Mouse (Mus musculus) embryonic facial prominence, embryonic 13.5 days (tissue): ENCODE results near the gene Plxna4. TPM values are rescaled to one million over a fixed set of nuclear protein-coding genes. Genes with fewer than 3 reads are reported as not detected.

ENCODE experiments used
- ATAC-seq: fragments of 200-750 bp; cut with Nextera tagmentation; 2 replicates; pipeline ENCODE4 v1.8.0; 2017; ENCODE audit warnings: low read depth; ENCODE audit not compliant: insufficient number of reproducible peaks, insufficient read depth, low FRiP score, low TSS enrichment
- H3K27ac ChIP-seq: fragments of 300-500 bp; sonication (generic); 2 replicates; pipeline ENCODE4 v1.5.1; 2015; ENCODE audit warnings: moderate library complexity, mild to moderate bottlenecking, inconsistent platforms
- H3K27me3 ChIP-seq: fragments of 300-500 bp; sonication (generic); 2 replicates; pipeline ENCODE4 v1.6.1; 2015; ENCODE audit warnings: mild to moderate bottlenecking, inconsistent platforms
- H3K36me3 ChIP-seq: fragments of 300-500 bp; sonication (generic); 2 replicates; pipeline ENCODE4 v1.6.1; 2015; ENCODE audit warnings: mild to moderate bottlenecking, inconsistent platforms
- H3K4me1 ChIP-seq: fragments of 300-500 bp; sonication (generic); 2 replicates; pipeline ENCODE4 v1.6.1; 2015; ENCODE audit warnings: inconsistent platforms
- H3K4me2 ChIP-seq: fragments of 300-500 bp; sonication (generic); 2 replicates; pipeline ENCODE4 v1.6.1; 2015; ENCODE audit warnings: moderate library complexity, mild to moderate bottlenecking, inconsistent platforms
- H3K4me3 ChIP-seq: fragments of 300-500 bp; sonication (generic); 2 replicates; pipeline ENCODE4 v1.5.1; 2015; ENCODE audit warnings: mild to moderate bottlenecking, inconsistent platforms
- H3K9ac ChIP-seq: fragments of 300-500 bp; sonication (generic); 2 replicates; pipeline ENCODE4 v1.6.1; 2015; ENCODE audit warnings: mild to moderate bottlenecking, inconsistent platforms
- H3K9me3 ChIP-seq: fragments of 300-500 bp; sonication (generic); 2 replicates; pipeline ENCODE4 v1.6.1; 2016; ENCODE audit warnings: inconsistent platforms
- WGBS: fragments of 180-500 bp; shearing (Covaris S2); methylation state at CpG from one replicate; pipeline ENCODE4 v1.1.7; 2015; ENCODE audit warnings: mixed read lengths; 5-methylcytosine and 5-hydroxymethylcytosine counted together
- polyA plus RNA-seq: library from polyadenylated mRNA; unstranded; fragments of >200 nt; fragmentation: Nextera tagmentation; extraction: Ambion mirVana; gene quantifications from 2 replicates; pipeline ENCODE4 v1.2.1, GENCODE M21; 2015

Gene Plxna4
- polyA plus RNA-seq, 1 experiment from 2014 or later, result 4.0 TPM

DNA sequence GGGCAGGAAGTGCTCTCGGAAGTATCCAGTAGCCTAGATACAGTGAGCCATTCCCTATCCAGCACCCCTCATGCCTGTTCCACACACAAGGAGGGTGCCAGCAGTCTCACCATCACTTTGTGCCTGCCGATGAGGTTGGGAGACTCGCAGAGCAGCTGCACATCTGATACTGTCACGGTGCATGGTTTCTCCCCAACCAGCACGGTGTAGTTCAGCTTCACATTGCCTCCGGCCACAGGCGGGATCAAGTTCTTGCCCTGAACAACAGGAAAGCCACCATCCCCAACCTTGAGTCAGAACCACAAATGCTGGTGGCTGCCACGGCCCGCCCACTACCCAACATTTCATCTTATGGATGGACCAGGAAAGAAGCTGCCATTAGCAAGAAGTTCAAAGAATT is 391.1 kb downstream of the Plxna4 start:
- Histone ChIP-seq H3K27me3 (no peaks in the 10 kb centered on the region), H3K4me2 (no peak overlapping the region), H3K36me3 (peaks cover 2% of the 10 kb centered on the region; the same call in 1 of the 2 replicates), H3K9ac (no peak overlapping the region), H3K27ac (no peak overlapping the region), H3K4me3 (no peak overlapping the region), H3K4me1 (no peaks in the 10 kb centered on the region), H3K9me3 (no peaks in the 10 kb centered on the region)
- WGBS, result 82% methylated on average over 9 of the region's 9 CpGs
- no peak for ATAC-seq

DNA sequence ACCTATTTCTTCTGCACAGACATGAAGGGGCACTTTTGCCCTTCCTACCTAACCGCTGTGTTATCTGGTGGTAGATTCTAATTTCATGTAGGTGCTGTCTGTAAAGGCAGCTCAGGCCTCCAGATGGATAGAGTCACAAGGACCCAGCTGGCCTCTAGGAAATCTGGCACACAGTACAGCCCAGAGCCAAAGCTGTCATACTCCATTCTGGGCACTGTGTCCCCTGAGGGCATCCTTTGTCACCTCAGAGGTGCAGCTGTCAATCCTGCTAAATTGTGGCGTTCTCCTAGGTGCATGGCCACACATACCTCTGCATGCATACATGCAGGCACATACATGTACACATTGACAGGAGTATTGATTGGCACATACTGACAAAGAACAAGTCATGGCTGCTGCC is 394.9 kb downstream of the Plxna4 start:
- H3K4me3 ChIP-seq, result no peak overlapping the region
- 86% methylated on average over 2 of the region's 2 CpGs for WGBS
- no peaks in the 10 kb centered on the region for H3K4me1 ChIP-seq
- H3K9ac ChIP-seq, result no peak overlapping the region
- H3K9me3 ChIP-seq, result no peaks in the 10 kb centered on the region
- ATAC-seq, result no peak
- no peak overlapping the region for H3K4me2 ChIP-seq
- peaks cover 6% of the 10 kb centered on the region; the same call in 1 of the 2 replicates for H3K36me3 ChIP-seq
- no peak overlapping the region for H3K27ac ChIP-seq
- no peaks in the 10 kb centered on the region for H3K27me3 ChIP-seq

DNA sequence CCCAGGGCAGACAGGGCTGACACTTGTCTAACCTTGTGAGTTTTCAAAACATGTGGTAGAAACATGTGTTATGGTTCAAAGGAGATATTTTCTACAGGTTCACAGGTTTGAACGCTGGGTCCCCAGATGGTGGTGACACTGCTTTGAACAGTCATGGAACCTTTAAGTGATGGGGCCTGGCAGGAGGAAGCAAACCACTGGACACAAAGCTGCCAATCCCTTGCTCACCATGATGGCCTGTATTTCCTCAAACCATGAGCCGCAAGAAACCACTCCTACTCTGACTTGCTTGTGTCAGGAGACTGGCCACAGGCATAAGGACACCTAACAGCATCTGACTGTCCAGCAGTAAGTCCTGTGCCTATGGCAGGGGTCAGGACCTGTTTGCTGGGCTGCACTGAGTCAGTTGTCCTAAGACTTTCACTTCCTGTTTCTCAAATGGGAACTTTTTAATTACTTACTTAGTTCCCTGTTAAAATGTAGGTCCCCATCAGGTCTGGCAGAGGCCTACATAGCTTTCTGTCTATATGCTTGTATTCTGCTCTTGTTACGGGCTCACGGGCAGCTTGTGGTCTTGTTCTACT is 403.5 kb downstream of the Plxna4 start:
- Histone ChIP-seq H3K9me3 (no peaks in the 10 kb centered on the region), H3K36me3 (no peaks in the 10 kb centered on the region), H3K4me1 (peaks cover 17% of the 10 kb centered on the region), H3K4me2 (no peak overlapping the region), H3K27ac (no peak overlapping the region), H3K27me3 (no peaks in the 10 kb centered on the region; the same call in none of the 2 replicates), H3K9ac (no peak overlapping the region), H3K4me3 (no peak overlapping the region)
- no peak for ATAC-seq
- WGBS, result 86% methylated on average over 4 of the region's 4 CpGs

DNA sequence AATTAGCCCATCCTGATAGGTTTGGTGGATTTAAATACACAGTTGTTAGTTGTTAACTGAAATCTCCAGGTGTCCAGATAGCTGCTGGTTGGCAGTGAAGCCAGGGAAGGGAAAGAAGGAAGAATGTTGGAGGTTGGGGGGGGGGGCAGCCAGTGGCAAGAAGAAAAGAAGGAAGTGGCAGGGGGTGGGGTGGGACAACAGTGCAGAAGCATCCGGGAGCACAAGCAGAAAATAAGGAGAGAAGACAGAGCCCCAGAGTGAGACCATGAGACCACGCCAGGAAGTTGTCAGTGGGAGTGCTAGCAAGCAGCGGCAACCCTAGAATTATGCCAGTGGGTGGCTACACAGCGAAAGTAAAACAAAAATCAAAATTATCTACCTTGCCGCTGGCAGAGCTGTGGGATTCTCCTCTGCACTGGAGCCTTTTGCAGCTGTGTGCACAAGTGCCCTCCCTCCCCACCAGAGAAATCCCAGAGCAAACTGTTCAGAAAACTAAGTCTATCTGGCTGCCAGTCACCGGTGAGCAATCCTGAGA is 404.3 kb downstream of the Plxna4 start:
- no peaks in the 10 kb centered on the region; the same call in none of the 2 replicates for H3K27me3 ChIP-seq
- ATAC-seq, result no peak
- H3K4me2 ChIP-seq, result no peak overlapping the region
- no peak overlapping the region for H3K4me3 ChIP-seq
- H3K9me3 ChIP-seq, result no peaks in the 10 kb centered on the region
- WGBS, result 60% methylated on average over 6 of the region's 6 CpGs
- H3K9ac ChIP-seq, result no peak overlapping the region
- H3K4me1 ChIP-seq, result peaks cover 20% of the 10 kb centered on the region
- H3K36me3 ChIP-seq, result no peaks in the 10 kb centered on the region
- no peak overlapping the region for H3K27ac ChIP-seq

DNA sequence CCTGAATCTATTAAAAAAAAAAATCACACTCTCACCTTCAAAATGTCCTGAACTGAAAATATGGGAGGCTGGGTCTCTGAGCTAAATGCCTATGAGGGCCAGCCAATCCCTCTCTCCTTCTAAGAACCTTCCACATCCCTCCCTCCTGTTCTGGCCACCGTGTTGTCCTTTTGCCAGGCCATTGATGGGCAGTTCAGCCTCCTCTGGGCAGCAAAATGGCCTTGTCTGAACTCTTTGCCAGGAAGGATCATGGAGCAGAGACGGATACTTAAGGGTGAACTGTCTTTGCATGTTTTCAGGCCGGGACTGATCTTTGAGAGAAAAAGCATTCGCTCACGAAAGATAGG is 408.0 kb downstream of the Plxna4 start:
- no peak overlapping the region for H3K9ac ChIP-seq
- WGBS, result 58% methylated on average over 5 of the region's 5 CpGs
- ATAC-seq, result no peak
- H3K27ac ChIP-seq, result no peak overlapping the region
- no peaks in the 10 kb centered on the region for H3K9me3 ChIP-seq
- no peaks in the 10 kb centered on the region; the same call in none of the 2 replicates for H3K27me3 ChIP-seq
- H3K4me1 ChIP-seq, result peaks cover 20% of the 10 kb centered on the region
- no peak overlapping the region for H3K4me2 ChIP-seq
- H3K36me3 ChIP-seq, result no peaks in the 10 kb centered on the region
- H3K4me3 ChIP-seq, result no peak overlapping the region

DNA sequence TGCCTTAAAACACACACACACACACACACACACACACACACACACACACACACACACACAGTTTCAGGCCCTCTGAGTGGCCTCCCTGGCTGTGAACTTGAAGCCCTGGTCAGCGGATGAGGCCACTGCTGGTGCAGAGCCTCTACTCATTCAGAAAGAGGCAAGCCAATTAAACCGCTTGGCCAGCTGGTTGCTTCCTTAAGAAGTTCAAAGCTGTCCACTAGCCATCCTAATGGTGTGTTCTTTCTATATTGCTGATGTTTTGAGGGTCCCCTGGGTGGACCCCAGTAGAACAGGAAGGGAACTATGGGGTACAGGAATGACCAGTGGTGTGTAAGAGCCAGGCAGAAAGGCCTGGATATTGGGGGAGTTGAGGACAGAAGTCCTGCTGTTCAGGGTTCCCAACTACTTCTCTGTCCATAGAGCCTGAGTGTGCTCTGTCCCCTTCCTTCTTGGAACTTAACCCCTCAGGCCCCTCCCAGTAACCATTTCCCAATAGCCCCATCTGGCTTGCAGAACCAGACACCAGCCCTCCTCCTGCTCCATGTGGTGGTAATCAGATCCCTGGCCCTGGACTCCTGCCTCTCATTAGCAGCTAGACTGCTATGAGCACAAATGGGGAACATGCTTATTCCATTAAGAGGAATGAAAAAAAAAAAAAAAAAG is 408.5 kb downstream of the Plxna4 start:
- ATAC-seq, result peak; percentile 73
- WGBS, result 72% methylated on average over 2 of the region's 2 CpGs
- no peak overlapping the region for H3K9ac ChIP-seq

DNA sequence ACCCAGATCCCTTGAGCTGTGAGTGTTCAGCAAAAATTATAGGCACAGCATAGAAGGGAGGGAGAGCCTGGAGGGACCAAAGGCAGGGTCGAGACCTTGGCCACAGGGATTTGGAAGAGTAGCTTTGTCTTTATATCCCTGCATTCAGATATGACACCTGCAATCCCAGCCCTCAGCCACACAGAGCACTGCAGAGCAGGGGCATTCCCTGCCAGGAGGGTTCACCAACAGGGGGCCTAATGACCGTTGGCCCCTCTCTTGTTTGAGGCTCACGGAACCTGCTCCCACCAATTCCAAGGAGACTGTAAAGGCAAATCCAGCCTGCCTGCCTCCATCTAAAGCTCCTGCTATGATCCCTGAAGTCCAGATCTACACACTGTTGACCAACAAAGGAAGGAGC is 410.1 kb downstream of the Plxna4 start:
- no peak overlapping the region for H3K4me3 ChIP-seq
- no peaks in the 10 kb centered on the region for H3K9me3 ChIP-seq
- H3K4me2 ChIP-seq, result no peak overlapping the region
- no peak overlapping the region for H3K9ac ChIP-seq
- no peaks in the 10 kb centered on the region; the same call in none of the 2 replicates for H3K27me3 ChIP-seq
- WGBS, result 73% methylated on average over 3 of the region's 3 CpGs
- no peak for ATAC-seq
- H3K27ac ChIP-seq, result no peak overlapping the region
- H3K36me3 ChIP-seq, result no peaks in the 10 kb centered on the region
- peaks cover 15% of the 10 kb centered on the region for H3K4me1 ChIP-seq

More for the DNA sequence above, 408.5 kb downstream of the Plxna4 start:
- Histone ChIP-seq H3K9me3 (no peaks in the 10 kb centered on the region), H3K36me3 (no peaks in the 10 kb centered on the region), H3K27ac (no peak overlapping the region), H3K4me2 (no peak overlapping the region), H3K4me3 (no peak overlapping the region), H3K4me1 (peaks cover 20% of the 10 kb centered on the region), H3K27me3 (no peaks in the 10 kb centered on the region; the same call in none of the 2 replicates)

DNA sequence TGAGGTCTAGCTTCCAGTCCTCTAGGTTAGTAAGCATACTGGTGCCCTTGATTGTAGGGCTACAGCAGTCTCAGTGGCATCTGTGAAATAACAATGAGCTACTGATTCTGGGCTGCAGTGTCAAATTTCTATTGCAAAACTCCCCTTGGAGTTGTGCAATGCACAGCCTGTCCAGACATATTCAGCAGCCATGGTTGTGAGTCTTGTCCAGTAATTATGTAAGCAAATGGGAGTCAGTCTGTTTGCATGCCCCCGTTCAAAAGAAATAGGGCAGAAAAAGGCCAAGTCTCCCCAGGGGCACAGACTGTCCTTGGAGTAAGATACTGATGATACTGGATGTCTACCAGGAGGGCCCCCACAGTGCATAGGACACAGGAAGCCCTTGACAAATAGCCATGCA is 420.3 kb downstream of the Plxna4 start:
- H3K4me2 ChIP-seq, result no peak overlapping the region
- ATAC-seq, result no peak
- no peaks in the 10 kb centered on the region for H3K36me3 ChIP-seq
- WGBS, result 37% methylated on average over 1 of the region's 1 CpGs
- no peak overlapping the region for H3K27ac ChIP-seq
- no peaks in the 10 kb centered on the region for H3K9me3 ChIP-seq
- H3K9ac ChIP-seq, result no peak overlapping the region
- H3K27me3 ChIP-seq, result no peaks in the 10 kb centered on the region
- no peak overlapping the region for H3K4me3 ChIP-seq
- H3K4me1 ChIP-seq, result 0 out of 2 replicates have a peak, but pooled peaks cover 4% of the 10 kb centered on the region

DNA sequence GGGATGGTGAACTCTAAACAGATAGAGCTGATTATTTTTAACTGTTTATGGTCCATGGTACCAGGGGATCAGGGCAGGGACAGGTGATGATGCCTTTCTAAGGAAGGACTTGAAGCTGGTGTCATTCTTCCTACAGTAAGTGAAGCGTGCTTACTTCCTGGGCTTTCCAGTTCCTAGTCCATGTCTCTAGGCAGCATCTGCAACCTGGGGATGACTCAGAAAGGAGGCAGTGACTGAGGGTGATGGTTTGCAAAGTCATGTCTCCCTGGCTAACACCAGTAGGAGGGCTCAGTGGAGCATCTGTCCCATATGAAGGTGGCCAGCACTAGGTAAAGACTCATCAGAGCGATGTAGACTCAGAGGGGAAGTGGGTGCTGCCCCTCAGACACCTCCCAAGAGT is 427.6 kb downstream of the Plxna4 start:
- ATAC-seq, result no peak
- H3K4me3 ChIP-seq, result no peak overlapping the region
- H3K4me2 ChIP-seq, result no peak overlapping the region
- 78% methylated on average over 2 of the region's 2 CpGs for WGBS
- no peaks in the 10 kb centered on the region for H3K9me3 ChIP-seq
- H3K36me3 ChIP-seq, result no peaks in the 10 kb centered on the region
- H3K27ac ChIP-seq, result no peak overlapping the region
- no peaks in the 10 kb centered on the region for H3K27me3 ChIP-seq
- H3K4me1 ChIP-seq, result no peaks in the 10 kb centered on the region
- no peak overlapping the region for H3K9ac ChIP-seq

DNA sequence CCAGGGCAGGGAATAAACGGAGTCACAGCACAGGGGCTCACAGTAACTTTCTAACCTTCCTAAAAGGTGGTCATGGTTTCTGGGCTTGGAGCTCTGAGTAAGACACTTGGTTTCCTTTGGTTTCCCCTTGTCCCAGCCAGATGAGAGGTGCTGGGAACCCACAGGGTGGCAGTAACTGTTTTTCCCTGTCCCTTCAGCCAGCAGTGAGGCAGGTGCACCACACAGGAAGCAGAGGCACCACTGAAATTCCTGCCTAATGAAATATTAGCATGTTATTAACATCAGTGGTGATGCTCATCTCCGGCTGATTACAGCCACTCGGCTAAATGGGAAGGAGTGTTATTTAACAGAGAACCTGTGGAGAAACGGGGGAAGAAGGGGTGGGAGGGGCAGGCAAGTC is 428.1 kb downstream of the Plxna4 start:
- Histone ChIP-seq H3K4me1 (no peaks in the 10 kb centered on the region), H3K27ac (no peak overlapping the region), H3K9ac (no peak overlapping the region), H3K4me2 (no peak overlapping the region), H3K4me3 (no peak overlapping the region), H3K9me3 (no peaks in the 10 kb centered on the region), H3K36me3 (no peaks in the 10 kb centered on the region), H3K27me3 (no peaks in the 10 kb centered on the region)
- no peak for ATAC-seq
- 59% methylated on average over 4 of the region's 4 CpGs for WGBS

DNA sequence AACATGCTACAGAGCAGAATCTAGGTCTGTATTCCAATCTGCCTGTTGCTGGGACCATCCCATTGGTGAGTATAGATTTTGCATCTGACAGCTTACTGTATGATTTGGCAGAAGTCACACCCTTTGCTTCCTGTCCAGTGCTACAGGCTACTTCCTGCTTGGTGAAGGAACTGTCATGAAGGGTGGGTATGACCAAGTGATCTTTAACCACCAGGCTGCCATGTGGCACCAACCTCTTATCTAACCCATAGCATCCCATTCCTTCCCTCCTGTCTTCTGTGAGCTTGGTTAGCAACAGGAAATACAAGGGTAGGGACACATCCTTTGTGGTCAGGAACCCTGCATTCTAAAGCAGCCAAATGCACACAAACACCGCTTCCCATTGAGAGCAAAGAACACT is 429.6 kb downstream of the Plxna4 start:
- Histone ChIP-seq H3K4me2 (no peak overlapping the region), H3K4me3 (no peak overlapping the region), H3K9me3 (no peaks in the 10 kb centered on the region), H3K9ac (no peak overlapping the region), H3K36me3 (no peaks in the 10 kb centered on the region), H3K27ac (no peak overlapping the region), H3K4me1 (no peaks in the 10 kb centered on the region), H3K27me3 (no peaks in the 10 kb centered on the region)
- ATAC-seq, result no peak
- WGBS, result 93% methylated on average over 1 of the region's 1 CpGs

DNA sequence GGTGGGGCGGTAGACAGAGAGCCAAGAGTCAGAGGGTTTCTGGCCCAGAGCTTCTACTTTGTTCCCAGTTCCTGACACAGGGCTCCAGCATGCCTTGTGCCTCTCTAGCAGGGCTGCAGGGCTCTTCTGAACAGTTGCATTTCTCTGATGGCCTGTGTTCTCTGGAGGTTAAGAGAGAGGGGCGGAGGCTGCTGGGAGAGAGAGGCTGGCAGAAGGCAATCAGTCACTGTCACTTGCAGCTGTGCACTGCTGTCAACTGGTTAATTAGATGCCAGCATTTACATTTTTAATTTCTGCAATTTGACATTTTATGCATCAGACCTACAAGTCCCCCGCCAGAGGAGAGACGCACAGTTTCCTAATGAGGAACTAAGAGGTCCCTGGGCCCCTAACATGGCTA is 434.8 kb downstream of the Plxna4 start:
- H3K36me3 ChIP-seq, result no peaks in the 10 kb centered on the region
- no peak overlapping the region for H3K9ac ChIP-seq
- H3K27me3 ChIP-seq, result no peaks in the 10 kb centered on the region
- ATAC-seq, result no peak
- H3K9me3 ChIP-seq, result no peaks in the 10 kb centered on the region
- no peaks in the 10 kb centered on the region for H3K4me1 ChIP-seq
- WGBS, result 96% methylated on average over 4 of the region's 4 CpGs
- H3K4me3 ChIP-seq, result no peak overlapping the region
- H3K4me2 ChIP-seq, result no peak overlapping the region
- no peak overlapping the region for H3K27ac ChIP-seq
